Mouse (Mus musculus) heart, adult 2 months (tissue): ENCODE results near the gene Plcb3. TPM values are rescaled to one million over a fixed set of nuclear protein-coding genes. Genes with fewer than 3 reads are reported as not detected.

Source experiments
- DNase-seq, 2 experiments: peaks; one replicate each; pipeline ENCODE4 v3.0.0; 2021
- H3K27ac ChIP-seq: fragments of 200-600 bp; 2 replicates; pipeline ENCODE4 v1.8.1; 2022
- H3K27me3 ChIP-seq: fragments of 200-500 bp; 2 replicates; pipeline ENCODE4 v1.6.1; 2012; ENCODE audit warnings: mild to moderate bottlenecking, low read length, inconsistent platforms, mixed read lengths; ENCODE audit not compliant: control insufficient read depth, insufficient read depth
- H3K36me3 ChIP-seq: fragments of 200-500 bp; 2 replicates; pipeline ENCODE4 v1.6.1; 2012; ENCODE audit warnings: low read length, inconsistent platforms; ENCODE audit not compliant: control insufficient read depth, insufficient read depth
- H3K4me1 ChIP-seq: fragments of 200-500 bp; 2 replicates; pipeline ENCODE4 v1.6.1; 2011; ENCODE audit warnings: low read length; ENCODE audit not compliant: control insufficient read depth, insufficient read depth
- H3K4me3 ChIP-seq: fragments of 200-600 bp; 2 replicates; pipeline ENCODE4 v1.8.1; 2022
- H3K79me2 ChIP-seq: fragments of 200-500 bp; replicated peaks from 2 replicates; pipeline ENCODE4 v1.6.1; 2012; ENCODE audit warnings: mild to moderate bottlenecking, inconsistent platforms, low read length, moderate library complexity, mixed read lengths; ENCODE audit not compliant: control insufficient read depth, insufficient read depth
- H3K9ac ChIP-seq: fragments of 200-500 bp; 2 replicates; pipeline ENCODE4 v1.6.1; 2012; ENCODE audit warnings: low read depth, mild to moderate bottlenecking, control low read depth, inconsistent platforms, low read length, mixed read lengths
- CTCF ChIP-seq: fragments of 200-600 bp; IDR thresholded peaks from 2 replicates; pipeline ENCODE4 v1.8.1; 2022; ENCODE audit warnings: antibody characterized with exemption, mild to moderate bottlenecking, moderate library complexity
- EP300 ChIP-seq: fragments of 200-500 bp; IDR thresholded peaks from 2 replicates; pipeline ENCODE4 v1.6.1; 2011; ENCODE audit warnings: low read depth, low read length, control low read depth; ENCODE audit not compliant: insufficient read depth
- POLR2A ChIP-seq: fragments of 200-500 bp; IDR thresholded peaks from 2 replicates; pipeline ENCODE4 v1.6.1; 2011; ENCODE audit warnings: mild to moderate bottlenecking, low read depth, low read length, control low read depth; ENCODE audit not compliant: insufficient read depth
- WGBS: fragments of 180-500 bp; shearing (Covaris S2); methylation state at CpG from one replicate; pipeline ENCODE4 v1.1.7; 2018; 5-methylcytosine and 5-hydroxymethylcytosine counted together
- intact Hi-C: fragments of 180-260 bp; cut with DNase I; formaldehyde crosslinking; loops from one replicate; pipeline ENCODE4 v1.15.1; 2025
- polyA plus RNA-seq: library from polyadenylated mRNA; depleted of rRNA; stranded (reverse); fragments of >200 nt; gene quantifications from 2 replicates; pipeline ENCODE4 v1.2.3, GENCODE M21; 2012
- total RNA-seq, 2 experiments: library from RNA; stranded (reverse); gene quantifications; 2 replicates each; pipeline ENCODE4 v1.2.3; 2021

Gene Plcb3
- total and polyA plus RNA-seq, 3 experiments: 14.6 to 27.5 (median 15.2) TPM

DNA sequence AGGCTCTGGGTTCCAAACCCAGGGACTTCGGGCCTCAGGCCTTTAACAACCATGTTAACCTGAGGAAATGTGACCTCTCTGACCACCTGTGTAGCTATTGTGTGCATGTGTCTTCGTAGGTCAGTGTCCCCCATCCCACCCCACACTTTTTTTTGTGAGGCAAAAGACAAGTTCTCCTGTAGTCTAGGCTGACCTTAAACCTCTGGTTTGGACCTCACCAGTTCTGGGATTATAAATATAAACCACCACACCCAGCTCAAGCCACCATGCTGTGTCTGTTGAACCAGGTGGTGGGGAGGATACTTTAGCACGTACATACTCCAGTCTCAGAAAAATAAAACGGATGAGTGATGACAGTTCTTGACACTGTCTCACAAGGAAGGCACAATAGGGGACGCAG lies 26.3 kb downstream of the Plcb3 start:
- H3K27ac ChIP-seq: no peak overlapping the region; the same call in 1 of the 2 replicates
- no peaks in the 10 kb centered on the region for H3K79me2 ChIP-seq
- TF ChIP-seq EP300 (no peak), POLR2A (no peak), CTCF (no peak)
- no peak overlapping the region for H3K4me3 ChIP-seq
- H3K4me1 ChIP-seq: peaks cover 7% of the 10 kb centered on the region
- no peaks in the 10 kb centered on the region for H3K27me3 ChIP-seq
- no peak for DNase-seq
- WGBS: 55% methylated on average over 5 of the region's 5 CpGs
- no peaks in the 10 kb centered on the region for H3K36me3 ChIP-seq
- intact Hi-C loops: no loop called here
- H3K9ac ChIP-seq: no peak overlapping the region

DNA sequence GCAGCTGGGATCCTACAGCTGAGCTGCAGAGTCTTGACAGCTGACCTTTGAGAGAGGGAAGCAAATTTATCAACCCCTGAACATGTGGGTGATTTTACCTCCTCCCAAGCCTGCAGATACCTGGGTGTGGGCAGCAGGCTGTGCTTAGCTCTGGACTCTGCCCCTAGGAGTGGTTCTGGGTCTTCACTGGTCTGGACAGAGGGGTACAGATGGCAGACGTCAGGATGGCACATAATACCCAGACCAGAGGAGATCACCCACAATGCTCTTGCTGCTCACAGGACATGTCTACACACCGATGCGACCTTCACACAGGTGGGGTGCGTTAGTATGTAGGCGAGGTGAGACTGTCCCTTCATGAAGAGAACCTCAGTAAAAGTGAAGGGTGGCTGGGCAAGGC lies 26.7 kb downstream of the Plcb3 start:
- 88% methylated on average over 5 of the region's 5 CpGs for WGBS
- no peaks in the 10 kb centered on the region for H3K27me3 ChIP-seq
- no peaks in the 10 kb centered on the region for H3K36me3 ChIP-seq
- TF ChIP-seq CTCF: no peak
- TF ChIP-seq EP300: no peak
- no peak for TF ChIP-seq POLR2A
- DNase-seq: no peak
- H3K4me3 ChIP-seq: no peak overlapping the region
- H3K4me1 ChIP-seq: peaks cover 7% of the 10 kb centered on the region
- H3K79me2 ChIP-seq: no peaks in the 10 kb centered on the region
- intact Hi-C loops: no loop called here
- H3K9ac ChIP-seq: no peak overlapping the region
- H3K27ac ChIP-seq: no peak overlapping the region

GRCm38 (mm10) chr19:6948186-6948585 lies 28.1 kb downstream of the Plcb3 start:
- Histone ChIP-seq H3K27ac (no peak overlapping the region), H3K9ac (no peak overlapping the region)
- WGBS: 70% methylated on average over 4 of the region's 4 CpGs

DNA sequence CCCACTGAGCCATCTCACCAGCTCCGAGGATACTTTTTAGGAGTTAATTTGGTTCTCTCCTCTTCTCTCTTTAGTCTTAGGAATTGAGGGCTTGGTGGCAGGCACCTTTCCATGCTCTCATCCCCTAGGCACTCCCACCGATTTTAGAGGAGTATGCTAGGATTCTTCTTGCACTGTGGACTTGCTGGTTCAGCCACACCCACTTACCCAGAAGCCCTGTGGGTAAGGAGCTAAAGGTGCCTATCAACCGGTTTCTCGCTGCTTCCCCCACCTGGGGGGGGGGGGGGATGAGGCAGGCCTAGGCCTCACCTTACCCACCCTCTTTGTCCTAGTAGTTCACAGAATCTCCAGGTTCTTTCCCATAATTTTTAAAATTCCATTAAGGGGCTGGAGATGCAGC lies 28.5 kb downstream of the Plcb3 start:
- intact Hi-C loops: no loop called here
- H3K9ac ChIP-seq: no peak overlapping the region
- H3K79me2 ChIP-seq: no peaks in the 10 kb centered on the region
- no peak overlapping the region for H3K27ac ChIP-seq
- no peak for DNase-seq
- H3K36me3 ChIP-seq: no peaks in the 10 kb centered on the region
- no peak overlapping the region for H3K4me3 ChIP-seq
- TF ChIP-seq EP300 (no peak), CTCF (no peak), POLR2A (no peak)
- peaks cover 6% of the 10 kb centered on the region for H3K4me1 ChIP-seq
- WGBS: 64% methylated on average over 4 of the region's 4 CpGs
- H3K27me3 ChIP-seq: no peaks in the 10 kb centered on the region

More at GRCm38 (mm10) chr19:6948186-6948585, 28.1 kb downstream of the Plcb3 start:
- H3K36me3 ChIP-seq: no peaks in the 10 kb centered on the region
- intact Hi-C loops: no loop called here
- no peak for DNase-seq
- H3K27me3 ChIP-seq: no peaks in the 10 kb centered on the region
- H3K79me2 ChIP-seq: no peaks in the 10 kb centered on the region
- TF ChIP-seq POLR2A: no peak
- no peak for TF ChIP-seq EP300
- no peak for TF ChIP-seq CTCF
- peaks cover 7% of the 10 kb centered on the region for H3K4me1 ChIP-seq
- no peak overlapping the region for H3K4me3 ChIP-seq

DNA sequence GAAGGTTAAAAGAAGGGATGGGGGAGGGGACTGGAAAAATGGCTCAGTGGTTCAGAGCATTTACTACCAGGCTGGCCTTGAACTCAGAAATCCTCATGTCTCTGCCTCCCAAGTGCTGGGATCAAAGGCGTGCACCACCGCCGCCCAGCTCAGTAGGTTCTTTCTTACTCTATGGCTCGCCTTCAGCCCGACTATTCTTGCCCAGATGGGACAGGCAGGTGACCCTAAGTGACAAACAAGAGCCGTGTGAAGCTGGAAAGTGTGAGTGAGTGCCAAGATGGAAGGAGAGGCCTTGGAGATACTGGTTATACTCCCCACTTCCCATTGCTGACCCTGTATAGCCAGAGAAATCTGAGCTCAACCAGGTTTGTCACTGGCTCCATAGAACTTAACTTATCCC lies 32.6 kb downstream of the Plcb3 start:
- Histone ChIP-seq H3K79me2 (no peaks in the 10 kb centered on the region), H3K27ac (no peak overlapping the region), H3K4me3 (no peak overlapping the region), H3K9ac (no peak overlapping the region), H3K36me3 (no peaks in the 10 kb centered on the region), H3K4me1 (peaks cover 3% of the 10 kb centered on the region), H3K27me3 (no peaks in the 10 kb centered on the region)
- TF ChIP-seq POLR2A (no peak), EP300 (no peak), CTCF (no peak)
- no peak for DNase-seq
- intact Hi-C loops: loop anchor here (5.0 kb wide), 1 partner anchor 34 kb away; the partner anchor contains the start of gene Plcb3
- 93% methylated on average over 6 of the region's 6 CpGs for WGBS

DNA sequence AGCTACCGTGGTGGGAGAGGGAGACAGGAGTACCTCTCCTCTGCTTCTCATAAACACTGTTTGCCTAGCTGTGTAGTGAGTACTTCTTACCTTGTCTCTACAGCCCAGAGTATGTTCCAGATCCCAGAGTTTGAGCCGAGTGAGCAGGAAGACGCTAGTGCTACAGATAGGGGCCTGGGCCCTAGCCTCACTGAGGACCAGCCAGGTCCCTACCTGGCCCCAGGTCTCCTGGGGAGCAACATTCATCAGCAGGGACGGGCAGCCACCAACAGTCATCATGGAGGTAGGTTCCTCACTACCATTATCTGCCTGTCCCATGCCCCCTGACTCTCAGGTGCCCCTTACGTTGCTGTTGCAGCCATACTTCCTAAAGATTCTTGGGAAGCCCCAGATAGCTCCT lies 33.5 kb downstream of the Plcb3 start:
- Histone ChIP-seq H3K36me3 (no peaks in the 10 kb centered on the region), H3K27me3 (no peaks in the 10 kb centered on the region), H3K9ac (peak overlapping the region; percentile 65), H3K27ac (peak overlapping the region; percentile 84), H3K4me3 (peak overlapping the region; percentile 80), H3K4me1 (peaks cover 3% of the 10 kb centered on the region), H3K79me2 (no peaks in the 10 kb centered on the region)
- intact Hi-C loops: loop anchor here (1.0 to 5.0 kb wide), 2 partner anchors 9 to 35 kb away; partner anchors contain the start of gene Plcb3
- DNase-seq: no peak
- WGBS: 25% methylated on average over 5 of the region's 5 CpGs
- TF ChIP-seq CTCF (no peak), POLR2A (no peak), EP300 (no peak)
